Mouse (Mus musculus) heart, embryonic 12.5 days (tissue): ENCODE data around the gene Tnf. TPM values are rescaled to one million over a fixed set of nuclear protein-coding genes. Genes with fewer than 3 reads are reported as not detected.

Source experiments
- ATAC-seq: fragments of 200-750 bp; cut with Nextera tagmentation; 2 replicates; pipeline ENCODE4 v1.8.0; 2017; ENCODE audit warnings: moderate TSS enrichment, moderate library complexity; ENCODE audit not compliant: insufficient number of reproducible peaks, low FRiP score
- H3K27ac ChIP-seq: fragments of 300-500 bp; sonication (generic); 2 replicates; pipeline ENCODE4 v1.5.1; 2016; ENCODE audit warnings: mild to moderate bottlenecking, moderate library complexity; ENCODE audit not compliant: poor library complexity, severe bottlenecking
- H3K27me3 ChIP-seq: fragments of 300-500 bp; sonication (generic); replicated peaks from 2 replicates; pipeline ENCODE4 v1.6.1; 2016; ENCODE audit warnings: mild to moderate bottlenecking, moderate library complexity
- H3K36me3 ChIP-seq: fragments of 300-500 bp; sonication (generic); 2 replicates; pipeline ENCODE4 v1.6.1; 2016; ENCODE audit warnings: mild to moderate bottlenecking, moderate library complexity
- H3K4me1 ChIP-seq: fragments of 300-500 bp; sonication (generic); replicated peaks from 2 replicates; pipeline ENCODE4 v1.6.1; 2016; ENCODE audit warnings: mild to moderate bottlenecking
- H3K4me2 ChIP-seq: fragments of 300-500 bp; sonication (generic); 2 replicates; pipeline ENCODE4 v1.6.1; 2016; ENCODE audit warnings: mild to moderate bottlenecking, moderate library complexity
- H3K4me3 ChIP-seq: fragments of 300-500 bp; sonication (generic); 2 replicates; pipeline ENCODE4 v1.5.1; 2016; ENCODE audit warnings: mild to moderate bottlenecking
- H3K9ac ChIP-seq: fragments of 300-500 bp; sonication (generic); 2 replicates; pipeline ENCODE4 v1.6.1; 2016; ENCODE audit warnings: mild to moderate bottlenecking, moderate library complexity
- H3K9me3 ChIP-seq: fragments of 300-500 bp; sonication (generic); replicated peaks from 2 replicates; pipeline ENCODE4 v1.6.1; 2016; ENCODE audit warnings: mild to moderate bottlenecking, moderate library complexity
- WGBS: fragments of 180-500 bp; shearing (Covaris S2); methylation state at CpG from one replicate; pipeline ENCODE4 v1.1.7; 2016; 5-methylcytosine and 5-hydroxymethylcytosine counted together
- polyA plus RNA-seq: library from polyadenylated mRNA; unstranded; fragments of >200 nt; fragmentation: Nextera tagmentation; extraction: Ambion mirVana; gene quantifications from 2 replicates; pipeline ENCODE4 v1.2.1, GENCODE M21; 2016

The Tnf gene
- polyA plus RNA-seq, 1 experiment from 2014 or later, result not detected

GRCm38 (mm10) chr17:35166352-35167035 lies 35.3 kb downstream of the Tnf start:
- Histone ChIP-seq H3K9ac (no peak overlapping the region), H3K27ac (peak overlapping the region; percentile 81; the same call in 1 of the 2 replicates)
- no peak for ATAC-seq

GRCm38 (mm10) chr17:35165451-35166155 lies 36.2 kb downstream of the Tnf start:
- 27% methylated on average over 12 of the region's 12 CpGs for WGBS
- no peaks in the 10 kb centered on the region for H3K27me3 ChIP-seq
- H3K9me3 ChIP-seq, result no peaks in the 10 kb centered on the region
- peaks cover 20% of the 10 kb centered on the region for H3K36me3 ChIP-seq
- peak overlapping the region; percentile 96 for H3K27ac ChIP-seq
- H3K4me3 ChIP-seq, result peak overlapping the region; percentile 98
- ATAC-seq, result no peak; the same call in 1 of the 2 replicates
- H3K9ac ChIP-seq, result peak overlapping the region; percentile 59; the same call in 1 of the 2 replicates
- H3K4me1 ChIP-seq, result peaks cover 38% of the 10 kb centered on the region
- H3K4me2 ChIP-seq, result peak overlapping the region; percentile 87

More at GRCm38 (mm10) chr17:35166352-35167035, 35.3 kb downstream of the Tnf start:
- Histone ChIP-seq H3K4me2 (peak overlapping the region; percentile 87; the same call in 1 of the 2 replicates), H3K4me3 (0 out of 2 replicates have a peak overlapping the region, but pooled peaks have one; percentile 98), H3K9me3 (no peaks in the 10 kb centered on the region), H3K27me3 (no peaks in the 10 kb centered on the region), H3K4me1 (peaks cover 34% of the 10 kb centered on the region), H3K36me3 (peaks cover 11% of the 10 kb centered on the region)
- WGBS, result 74% methylated on average over 8 of the region's 8 CpGs

GRCm38 (mm10) chr17:35164568-35165450 lies 37.0 kb downstream of the Tnf start, which contains the start of gene Prrc2a:
Gene Prrc2a, minus strand, starts transcription at chr17:35164897.
- Histone ChIP-seq H3K36me3 (peaks cover 28% of the 10 kb centered on the region), H3K4me1 (peaks cover 34% of the 10 kb centered on the region), H3K4me2 (peak within 1 kb of the TSS; percentile 87), H3K9me3 (no peaks in the 10 kb centered on the region), H3K27ac (peak within 1 kb of the TSS; percentile 96), H3K4me3 (peak within 1 kb of the TSS; percentile 98), H3K9ac (peak within 1 kb of the TSS; percentile 100), H3K27me3 (no peaks in the 10 kb centered on the region)
- WGBS, result under 1% methylated on average over 78 of the region's 89 CpGs
- peak; percentile 96 for ATAC-seq

- ATAC-seq, result no peak
- 0% methylated on average over 28 of the region's 28 CpGs for WGBS
These were observed 37.6 kb downstream of the Tnf start for GRCm38 (mm10) chr17:35164218-35164567.

GRCm38 (mm10) chr17:35163326-35164081 lies 38.3 kb downstream of the Tnf start:
- H3K27me3 ChIP-seq, result no peaks in the 10 kb centered on the region
- WGBS, result 12% methylated on average over 8 of the region's 8 CpGs
- H3K4me3 ChIP-seq, result peak overlapping the region; percentile 98
- H3K9ac ChIP-seq, result peak overlapping the region; percentile 100
- H3K4me2 ChIP-seq, result peak overlapping the region; percentile 87
- peaks cover 34% of the 10 kb centered on the region for H3K4me1 ChIP-seq
- H3K9me3 ChIP-seq, result no peaks in the 10 kb centered on the region
- H3K27ac ChIP-seq, result peak overlapping the region; percentile 96
- ATAC-seq, result no peak
- H3K36me3 ChIP-seq, result peaks cover 41% of the 10 kb centered on the region

More at GRCm38 (mm10) chr17:35164218-35164567, 37.6 kb downstream of the Tnf start:
- Histone ChIP-seq H3K36me3 (peaks cover 34% of the 10 kb centered on the region), H3K9ac (peak overlapping the region; percentile 100), H3K4me1 (peaks cover 34% of the 10 kb centered on the region), H3K27ac (peak overlapping the region; percentile 96), H3K4me2 (peak overlapping the region; percentile 87), H3K4me3 (peak overlapping the region; percentile 98), H3K27me3 (no peaks in the 10 kb centered on the region), H3K9me3 (no peaks in the 10 kb centered on the region)

- 42% methylated on average over 12 of the region's 12 CpGs for WGBS
- H3K27me3 ChIP-seq, result no peaks in the 10 kb centered on the region
- peaks cover 49% of the 10 kb centered on the region for H3K36me3 ChIP-seq
- peaks cover 34% of the 10 kb centered on the region for H3K4me1 ChIP-seq
- peak overlapping the region; percentile 87 for H3K4me2 ChIP-seq
- ATAC-seq, result no peak
- peak overlapping the region; percentile 100 for H3K9ac ChIP-seq
- H3K4me3 ChIP-seq, result peak overlapping the region; percentile 98
- H3K9me3 ChIP-seq, result no peaks in the 10 kb centered on the region
- no peak overlapping the region for H3K27ac ChIP-seq
These were observed 39.1 kb downstream of the Tnf start for GRCm38 (mm10) chr17:35162730-35163129.

GRCm38 (mm10) chr17:35162121-35162520 lies 39.7 kb downstream of the Tnf start:
- Histone ChIP-seq H3K36me3 (peaks cover 55% of the 10 kb centered on the region), H3K4me3 (peak overlapping the region; percentile 98), H3K27me3 (no peaks in the 10 kb centered on the region), H3K4me2 (peak overlapping the region; percentile 87), H3K4me1 (peaks cover 34% of the 10 kb centered on the region), H3K9ac (peak overlapping the region; percentile 100), H3K27ac (no peak overlapping the region), H3K9me3 (no peaks in the 10 kb centered on the region)
- ATAC-seq, result no peak
- 73% methylated on average over 14 of the region's 14 CpGs for WGBS

- Histone ChIP-seq H3K27me3 (no peaks in the 10 kb centered on the region), H3K4me1 (peaks cover 31% of the 10 kb centered on the region), H3K4me2 (peak overlapping the region; percentile 87; the same call in 1 of the 2 replicates), H3K36me3 (peaks cover 62% of the 10 kb centered on the region), H3K4me3 (peak overlapping the region; percentile 98; the same call in 1 of the 2 replicates), H3K9ac (peak overlapping the region; percentile 100), H3K9me3 (no peaks in the 10 kb centered on the region), H3K27ac (no peak overlapping the region)
- no peak for ATAC-seq
- WGBS, result 78% methylated on average over 11 of the region's 11 CpGs
These were observed 40.4 kb downstream of the Tnf start for GRCm38 (mm10) chr17:35161421-35161820.

- Histone ChIP-seq H3K4me1 (peaks cover 24% of the 10 kb centered on the region), H3K4me2 (no peak overlapping the region), H3K9ac (no peak overlapping the region), H3K27ac (no peak overlapping the region), H3K9me3 (no peaks in the 10 kb centered on the region), H3K36me3 (peaks cover 80% of the 10 kb centered on the region), H3K27me3 (no peaks in the 10 kb centered on the region), H3K4me3 (no peak overlapping the region)
- no peak for ATAC-seq
- WGBS, result 87% methylated on average over 7 of the region's 7 CpGs
These were observed 42.2 kb downstream of the Tnf start for GRCm38 (mm10) chr17:35159638-35160037.
